Mouse (Mus musculus) forebrain, embryonic 13.5 days (tissue): ENCODE measurements around the gene Synrg. TPM values are rescaled to one million over a fixed set of nuclear protein-coding genes. Genes with fewer than 3 reads are reported as not detected.

Experiments
- ATAC-seq: fragments of 200-750 bp; cut with Nextera tagmentation; 2 replicates; pipeline ENCODE4 v1.8.0; 2017
- H3K27ac ChIP-seq: fragments of 300-500 bp; sonication (generic); 2 replicates; pipeline ENCODE4 v1.5.1; 2015; ENCODE audit warnings: inconsistent platforms, mild to moderate bottlenecking, moderate library complexity
- H3K27me3 ChIP-seq: fragments of 300-500 bp; sonication (generic); 2 replicates; pipeline ENCODE4 v1.6.1; 2015; ENCODE audit warnings: mild to moderate bottlenecking, inconsistent platforms
- H3K36me3 ChIP-seq: fragments of 300-500 bp; sonication (generic); 2 replicates; pipeline ENCODE4 v1.6.1; 2015; ENCODE audit warnings: mild to moderate bottlenecking, inconsistent platforms; ENCODE audit not compliant: poor library complexity, severe bottlenecking
- H3K4me1 ChIP-seq: fragments of 300-500 bp; sonication (generic); 2 replicates; pipeline ENCODE4 v1.6.1; 2015; ENCODE audit warnings: inconsistent platforms
- H3K4me2 ChIP-seq: fragments of 300-500 bp; sonication (generic); 2 replicates; pipeline ENCODE4 v1.6.1; 2015; ENCODE audit warnings: inconsistent platforms, mild to moderate bottlenecking, moderate library complexity
- H3K4me3 ChIP-seq: fragments of 300-500 bp; sonication (generic); 2 replicates; pipeline ENCODE4 v1.5.1; 2015; ENCODE audit warnings: mild to moderate bottlenecking, inconsistent platforms
- H3K9ac ChIP-seq: fragments of 300-500 bp; sonication (generic); 2 replicates; pipeline ENCODE4 v1.6.1; 2015; ENCODE audit warnings: mild to moderate bottlenecking, inconsistent platforms
- H3K9me3 ChIP-seq: fragments of 300-500 bp; sonication (generic); replicated peaks from 2 replicates; pipeline ENCODE4 v1.6.1; 2016; ENCODE audit warnings: inconsistent platforms
- WGBS: fragments of 180-500 bp; shearing (Covaris S2); methylation state at CpG from one replicate; pipeline ENCODE4 v1.1.7; 2015; 5-methylcytosine and 5-hydroxymethylcytosine counted together
- polyA plus RNA-seq: library from polyadenylated mRNA; unstranded; fragments of >200 nt; fragmentation: Nextera tagmentation; extraction: Ambion mirVana; gene quantifications from 2 replicates; pipeline ENCODE4 v1.2.1, GENCODE M21; 2015

The Synrg gene
- polyA plus RNA-seq, 1 experiment from 2014 or later = 28.2 TPM

GRCm38 (mm10) chr11:84016810-84017508, 52.7 kb downstream of the Synrg start:
- H3K9ac ChIP-seq = no peak overlapping the region
- H3K4me3 ChIP-seq = no peak overlapping the region
- peaks cover 23% of the 10 kb centered on the region for H3K4me1 ChIP-seq
- peaks cover 43% of the 10 kb centered on the region for H3K36me3 ChIP-seq
- H3K4me2 ChIP-seq = no peak overlapping the region
- ATAC-seq = no peak
- no peak overlapping the region for H3K27ac ChIP-seq
- no peaks in the 10 kb centered on the region for H3K27me3 ChIP-seq
- WGBS = 91% methylated on average over 7 of the region's 7 CpGs
- H3K9me3 ChIP-seq = no peaks in the 10 kb centered on the region

GRCm38 (mm10) chr11:84027231-84027630, 63.0 kb downstream of the Synrg start:
- no peak for ATAC-seq
- Histone ChIP-seq H3K4me2 (no peak overlapping the region), H3K9ac (no peak overlapping the region), H3K27me3 (no peaks in the 10 kb centered on the region), H3K27ac (no peak overlapping the region), H3K4me1 (no peaks in the 10 kb centered on the region), H3K36me3 (peaks cover 95% of the 10 kb centered on the region), H3K4me3 (no peak overlapping the region), H3K9me3 (no peaks in the 10 kb centered on the region)
- WGBS = 94% methylated on average over 5 of the region's 5 CpGs

GRCm38 (mm10) chr11:84028271-84029028, 64.2 kb downstream of the Synrg start:
- Histone ChIP-seq H3K4me2 (no peak overlapping the region), H3K9me3 (no peaks in the 10 kb centered on the region), H3K4me1 (no peaks in the 10 kb centered on the region), H3K27ac (peak overlapping the region; percentile 28; the same call in 1 of the 2 replicates), H3K4me3 (no peak overlapping the region), H3K9ac (no peak overlapping the region), H3K36me3 (peaks cover 96% of the 10 kb centered on the region), H3K27me3 (no peaks in the 10 kb centered on the region)
- 79% methylated on average over 9 of the region's 9 CpGs for WGBS
- no peak for ATAC-seq

DNA sequence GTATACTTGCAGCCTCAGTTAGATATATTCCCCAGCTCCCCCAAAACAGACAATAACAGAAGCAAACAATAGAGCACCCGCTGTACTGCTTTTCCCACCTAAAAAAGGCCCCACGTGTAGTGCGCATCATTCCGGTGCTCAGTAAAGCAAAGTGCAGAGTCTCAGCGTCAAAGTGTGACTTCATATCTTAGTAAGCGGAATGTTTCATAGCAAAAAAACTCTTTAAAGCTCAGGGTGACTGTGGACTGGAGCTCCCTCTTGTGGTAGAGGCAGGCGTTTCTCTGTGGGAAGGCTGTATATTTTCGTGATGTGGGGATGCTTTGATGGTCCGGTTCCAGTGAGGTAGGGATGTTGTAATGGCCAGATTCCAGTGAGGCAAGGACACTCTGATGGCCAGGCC, 67.7 kb downstream of the Synrg start:
- H3K4me1 ChIP-seq = no peaks in the 10 kb centered on the region
- WGBS = 58% methylated on average over 9 of the region's 9 CpGs
- no peaks in the 10 kb centered on the region for H3K27me3 ChIP-seq
- no peak overlapping the region for H3K4me3 ChIP-seq
- no peak overlapping the region for H3K27ac ChIP-seq
- ATAC-seq = no peak
- H3K9me3 ChIP-seq = no peaks in the 10 kb centered on the region
- H3K9ac ChIP-seq = no peak overlapping the region
- H3K4me2 ChIP-seq = no peak overlapping the region
- peaks cover 84% of the 10 kb centered on the region for H3K36me3 ChIP-seq

GRCm38 (mm10) chr11:84032559-84032958, 68.3 kb downstream of the Synrg start:
- Histone ChIP-seq H3K9ac (no peak overlapping the region), H3K4me3 (no peak overlapping the region), H3K4me2 (no peak overlapping the region), H3K4me1 (no peaks in the 10 kb centered on the region), H3K27ac (no peak overlapping the region), H3K27me3 (no peaks in the 10 kb centered on the region), H3K36me3 (peaks cover 80% of the 10 kb centered on the region), H3K9me3 (no peaks in the 10 kb centered on the region)
- ATAC-seq = no peak
- WGBS = 87% methylated on average over 5 of the region's 5 CpGs

GRCm38 (mm10) chr11:84033671-84034070, 69.4 kb downstream of the Synrg start:
- Histone ChIP-seq H3K27ac (no peak overlapping the region), H3K4me1 (no peaks in the 10 kb centered on the region), H3K4me2 (no peak overlapping the region), H3K36me3 (peaks cover 76% of the 10 kb centered on the region), H3K4me3 (no peak overlapping the region), H3K27me3 (no peaks in the 10 kb centered on the region), H3K9ac (no peak overlapping the region), H3K9me3 (no peaks in the 10 kb centered on the region)
- 94% methylated on average over 5 of the region's 5 CpGs for WGBS
- ATAC-seq = no peak

DNA sequence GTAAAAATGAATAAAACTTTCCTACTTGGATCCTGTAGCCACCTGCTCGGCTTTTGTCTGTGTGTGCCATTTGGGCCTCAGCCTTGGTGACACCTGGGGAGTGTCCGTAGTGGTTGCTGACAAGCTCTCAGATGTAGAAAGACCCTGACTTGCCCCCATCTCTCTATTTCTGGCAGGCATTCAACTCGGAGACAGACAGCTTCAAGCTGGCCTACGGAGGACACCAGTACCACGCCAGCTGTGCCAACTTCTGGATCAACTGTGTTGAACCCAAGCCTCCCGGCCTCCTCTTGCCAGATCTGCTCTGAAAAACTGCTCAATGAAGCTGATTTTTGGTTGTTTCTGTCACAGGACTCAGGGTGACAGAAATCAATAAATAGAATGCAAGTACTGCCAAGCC, 76.4 kb downstream of the Synrg start:
- WGBS = 69% methylated on average over 6 of the region's 6 CpGs
- ATAC-seq = no peak
- Histone ChIP-seq H3K9me3 (no peaks in the 10 kb centered on the region), H3K27me3 (no peaks in the 10 kb centered on the region), H3K9ac (no peak overlapping the region), H3K27ac (peak overlapping the region; percentile 17; the same call in 1 of the 2 replicates), H3K4me2 (no peak overlapping the region), H3K4me1 (peaks cover 49% of the 10 kb centered on the region), H3K4me3 (no peak overlapping the region), H3K36me3 (peaks cover 49% of the 10 kb centered on the region)

- WGBS = 7% methylated on average over 14 of the region's 14 CpGs
- peak overlapping the region; percentile 94 for H3K27ac ChIP-seq
- H3K4me1 ChIP-seq = peaks cover 57% of the 10 kb centered on the region
- H3K9me3 ChIP-seq = no peaks in the 10 kb centered on the region
- peak; percentile 94 for ATAC-seq
- H3K36me3 ChIP-seq = peaks cover 36% of the 10 kb centered on the region
- H3K4me2 ChIP-seq = peak overlapping the region; percentile 33
- no peaks in the 10 kb centered on the region for H3K27me3 ChIP-seq
- H3K4me3 ChIP-seq = no peak overlapping the region
- 0 out of 2 replicates have a peak overlapping the region, but pooled peaks have one; percentile 17 for H3K9ac ChIP-seq
These were observed 78.9 kb downstream of the Synrg start for GRCm38 (mm10) chr11:84042808-84043762.

DNA sequence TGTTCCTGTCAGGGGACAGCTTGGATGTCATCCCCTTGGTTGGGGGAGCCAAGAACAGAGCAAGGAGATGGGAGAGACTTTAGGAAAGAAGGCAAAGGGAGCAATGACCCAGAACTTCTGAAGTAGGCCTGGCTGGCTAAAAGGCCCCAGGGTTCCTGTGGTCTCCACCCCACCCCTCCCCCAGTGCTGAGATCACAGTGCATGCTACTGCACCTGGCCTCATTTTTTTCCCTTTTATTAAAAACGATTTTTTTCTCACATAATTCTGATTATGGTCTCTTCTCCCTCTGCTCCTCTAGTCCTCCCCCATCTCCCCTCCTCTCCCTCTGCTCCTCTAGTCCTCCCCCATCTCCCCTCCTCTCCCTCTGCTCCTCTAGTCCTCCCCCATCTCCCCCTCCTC, 80.8 kb downstream of the Synrg start:
- Histone ChIP-seq H3K27ac (no peak overlapping the region), H3K4me3 (no peak overlapping the region), H3K4me2 (no peak overlapping the region), H3K36me3 (peaks cover 17% of the 10 kb centered on the region), H3K27me3 (no peaks in the 10 kb centered on the region), H3K4me1 (peaks cover 54% of the 10 kb centered on the region), H3K9ac (no peak overlapping the region), H3K9me3 (no peaks in the 10 kb centered on the region)
- 39% methylated on average over 1 of the region's 1 CpGs for WGBS
- ATAC-seq = no peak

GRCm38 (mm10) chr11:84047270-84047669, 83.0 kb downstream of the Synrg start:
- Histone ChIP-seq H3K9me3 (no peaks in the 10 kb centered on the region), H3K4me1 (peaks cover 44% of the 10 kb centered on the region), H3K36me3 (no peaks in the 10 kb centered on the region), H3K9ac (no peak overlapping the region), H3K4me2 (no peak overlapping the region), H3K27ac (no peak overlapping the region), H3K4me3 (no peak overlapping the region), H3K27me3 (no peaks in the 10 kb centered on the region)
- 62% methylated on average over 4 of the region's 4 CpGs for WGBS
- no peak for ATAC-seq

GRCm38 (mm10) chr11:84048411-84048810, 84.2 kb downstream of the Synrg start:
- no peaks in the 10 kb centered on the region for H3K36me3 ChIP-seq
- 67% methylated on average over 10 of the region's 10 CpGs for WGBS
- H3K27ac ChIP-seq = peak overlapping the region; percentile 72
- H3K9ac ChIP-seq = no peak overlapping the region
- H3K9me3 ChIP-seq = no peaks in the 10 kb centered on the region
- H3K27me3 ChIP-seq = no peaks in the 10 kb centered on the region
- no peak overlapping the region for H3K4me3 ChIP-seq
- no peak overlapping the region for H3K4me2 ChIP-seq
- ATAC-seq = 0 out of 2 replicates have a peak, but pooled peaks have one; percentile 52
- H3K4me1 ChIP-seq = peaks cover 43% of the 10 kb centered on the region

DNA sequence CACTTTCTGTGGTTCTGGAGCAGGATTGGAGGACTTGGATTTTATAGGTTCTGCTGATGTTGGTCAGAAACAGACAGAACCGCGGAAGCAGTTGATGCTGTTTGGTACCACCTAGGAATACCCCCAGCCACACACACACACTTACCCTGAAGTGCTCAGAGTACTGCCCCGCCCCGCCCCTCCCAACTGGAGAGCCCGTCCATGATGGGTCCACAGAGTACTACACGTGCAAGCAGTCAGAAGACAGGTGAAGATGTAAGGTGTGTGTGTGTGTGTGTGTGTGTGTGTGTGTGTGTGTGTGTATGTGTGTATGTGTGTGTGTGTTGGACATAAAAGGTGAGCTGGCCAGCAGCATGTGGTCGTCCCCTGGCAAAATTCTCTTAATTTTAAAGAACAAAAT, 88.8 kb downstream of the Synrg start:
- H3K27me3 ChIP-seq = no peaks in the 10 kb centered on the region
- WGBS = 83% methylated on average over 7 of the region's 7 CpGs
- peak overlapping the region; percentile 87 for H3K27ac ChIP-seq

More for the DNA sequence above, 88.8 kb downstream of the Synrg start:
- ATAC-seq = no peak
- H3K36me3 ChIP-seq = no peaks in the 10 kb centered on the region
- H3K4me3 ChIP-seq = no peak overlapping the region
- H3K9ac ChIP-seq = no peak overlapping the region
- no peaks in the 10 kb centered on the region for H3K9me3 ChIP-seq
- H3K4me2 ChIP-seq = no peak overlapping the region
- H3K4me1 ChIP-seq = peaks cover 30% of the 10 kb centered on the region
